Mouse (Mus musculus) heart, postnatal 14 days (tissue): Measurements from ENCODE around the gene Ccl9. TPM values are rescaled to one million over a fixed set of nuclear protein-coding genes. Genes with fewer than 3 reads are reported as not detected.
A peak's percentile ranks its signal among the peaks of the same experiment; 100 is the strongest.

Experiments
- DNase-seq, 2 experiments: peaks; one replicate each; pipeline ENCODE4 v3.0.0; 2021 to 2022
- intact Hi-C: fragments of 180-260 bp; cut with DNase I; formaldehyde crosslinking; loops from one replicate; pipeline ENCODE4 v1.15.1; 2025
- long read RNA-seq, 2 experiments: library from polyadenylated mRNA; stranded (forward); transcript quantifications; one replicate each; pipeline ENCODE4 v2.0.0; 2021
- total RNA-seq, 2 experiments: library from RNA; stranded (reverse); gene quantifications; 2 replicates each; pipeline ENCODE4 v1.2.3; 2021

Ccl9 gene
- 1 to 10 TPM; 7.9 to 8.9 TPM for total RNA-seq
- long read RNA-seq, experiment 1, partial matches to known transcripts, result 0 of 5 reads
- long read RNA-seq, experiment 1, other reads (novel, unspliced or antisense), result 2 of 5 reads
- long read RNA-seq, experiment 2, partial matches to known transcripts, result 0 of 3 reads
- long read RNA-seq, experiment 2, other reads (novel, unspliced or antisense), result 2 of 3 reads

GRCm38 (mm10) chr11:83578186-83578760 is at the start of gene Ccl9:
TSS of gene Ccl9 (minus strand) at chr11:83578636.
- no peak for DNase-seq
- intact Hi-C loops, result no loop called here

- DNase-seq, result no peak
- intact Hi-C loops, result no loop called here
Observed at GRCm38 (mm10) chr11:83623586-83623985, 45.1 kb upstream of the Ccl9 start.

- intact Hi-C loops, result no loop called here
- no peak for DNase-seq
Observed at GRCm38 (mm10) chr11:83619037-83619436, 40.6 kb upstream of the Ccl9 start.

- intact Hi-C loops, result no loop called here
- no peak for DNase-seq
Observed at GRCm38 (mm10) chr11:83618238-83618637, 39.8 kb upstream of the Ccl9 start.

GRCm38 (mm10) chr11:83616586-83616985 is 38.1 kb upstream of the Ccl9 start:
- no peak for DNase-seq
- intact Hi-C loops, result no loop called here

GRCm38 (mm10) chr11:83610900-83611299 is 32.5 kb upstream of the Ccl9 start:
- no peak for DNase-seq
- intact Hi-C loops, result no loop called here

GRCm38 (mm10) chr11:83606396-83606795 is 28.0 kb upstream of the Ccl9 start:
- DNase-seq, result no peak
- intact Hi-C loops, result no loop called here

- intact Hi-C loops, result no loop called here
- DNase-seq, result no peak
Observed at GRCm38 (mm10) chr11:83605535-83605934, 27.1 kb upstream of the Ccl9 start.

GRCm38 (mm10) chr11:83604698-83605097 is 26.3 kb upstream of the Ccl9 start:
- intact Hi-C loops, result no loop called here
- DNase-seq, result no peak

GRCm38 (mm10) chr11:83603399-83603798 is 25.0 kb upstream of the Ccl9 start:
- DNase-seq, result no peak
- intact Hi-C loops, result no loop called here

- intact Hi-C loops, result no loop called here
- DNase-seq, result no peak
Observed at GRCm38 (mm10) chr11:83600576-83600975, 22.1 kb upstream of the Ccl9 start.

GRCm38 (mm10) chr11:83598991-83599390 is 20.6 kb upstream of the Ccl9 start:
- intact Hi-C loops, result no loop called here
- no peak for DNase-seq

GRCm38 (mm10) chr11:83598207-83598837 is 19.9 kb upstream of the Ccl9 start:
- DNase-seq, result no peak
- intact Hi-C loops, result no loop called here

- intact Hi-C loops, result no loop called here
- no peak for DNase-seq
Observed at GRCm38 (mm10) chr11:83597796-83598195, 19.4 kb upstream of the Ccl9 start.

GRCm38 (mm10) chr11:83595669-83596455 is 17.4 kb upstream of the Ccl9 start:
- intact Hi-C loops, result no loop called here

GRCm38 (mm10) chr11:83593453-83593852 is 15.0 kb upstream of the Ccl9 start:
- intact Hi-C loops, result no loop called here
- no peak for DNase-seq

More at GRCm38 (mm10) chr11:83595669-83596455, 17.4 kb upstream of the Ccl9 start:
- DNase-seq, result no peak

GRCm38 (mm10) chr11:83592853-83593252 is 14.4 kb upstream of the Ccl9 start, which contains the start of gene Ccl6:
TSS of gene Ccl6 (minus strand) at chr11:83593087.
- no peak for DNase-seq
- intact Hi-C loops, result no loop called here

GRCm38 (mm10) chr11:83584232-83584631 is 5.8 kb upstream of the Ccl9 start:
- no peak for DNase-seq
- intact Hi-C loops, result no loop called here

GRCm38 (mm10) chr11:83583450-83583754 is 5.0 kb upstream of the Ccl9 start:
- intact Hi-C loops, result no loop called here
- DNase-seq, result no peak

GRCm38 (mm10) chr11:83582626-83583449 is 4.4 kb upstream of the Ccl9 start:
- peak in 1 of 2 experiments; percentile 14 for DNase-seq
- intact Hi-C loops, result no loop called here
